Mouse (Mus musculus) forebrain, embryonic 13.5 days (tissue): Measurements from ENCODE around the gene Morn5. TPM values are rescaled to one million over a fixed set of nuclear protein-coding genes. Genes with fewer than 3 reads are reported as not detected.

Source experiments
- ATAC-seq: fragments of 200-750 bp; cut with Nextera tagmentation; 2 replicates; pipeline ENCODE4 v1.8.0; 2017
- H3K27ac ChIP-seq: fragments of 300-500 bp; sonication (generic); 2 replicates; pipeline ENCODE4 v1.5.1; 2015; ENCODE audit warnings: inconsistent platforms, mild to moderate bottlenecking, moderate library complexity
- H3K27me3 ChIP-seq: fragments of 300-500 bp; sonication (generic); 2 replicates; pipeline ENCODE4 v1.6.1; 2015; ENCODE audit warnings: mild to moderate bottlenecking, inconsistent platforms
- H3K36me3 ChIP-seq: fragments of 300-500 bp; sonication (generic); 2 replicates; pipeline ENCODE4 v1.6.1; 2015; ENCODE audit warnings: mild to moderate bottlenecking, inconsistent platforms; ENCODE audit not compliant: poor library complexity, severe bottlenecking
- H3K4me1 ChIP-seq: fragments of 300-500 bp; sonication (generic); 2 replicates; pipeline ENCODE4 v1.6.1; 2015; ENCODE audit warnings: inconsistent platforms
- H3K4me2 ChIP-seq: fragments of 300-500 bp; sonication (generic); 2 replicates; pipeline ENCODE4 v1.6.1; 2015; ENCODE audit warnings: inconsistent platforms, mild to moderate bottlenecking, moderate library complexity
- H3K4me3 ChIP-seq: fragments of 300-500 bp; sonication (generic); 2 replicates; pipeline ENCODE4 v1.5.1; 2015; ENCODE audit warnings: mild to moderate bottlenecking, inconsistent platforms
- H3K9ac ChIP-seq: fragments of 300-500 bp; sonication (generic); 2 replicates; pipeline ENCODE4 v1.6.1; 2015; ENCODE audit warnings: mild to moderate bottlenecking, inconsistent platforms
- H3K9me3 ChIP-seq: fragments of 300-500 bp; sonication (generic); replicated peaks from 2 replicates; pipeline ENCODE4 v1.6.1; 2016; ENCODE audit warnings: inconsistent platforms
- WGBS: fragments of 180-500 bp; shearing (Covaris S2); methylation state at CpG from one replicate; pipeline ENCODE4 v1.1.7; 2015; 5-methylcytosine and 5-hydroxymethylcytosine counted together
- polyA plus RNA-seq: library from polyadenylated mRNA; unstranded; fragments of >200 nt; fragmentation: Nextera tagmentation; extraction: Ambion mirVana; gene quantifications from 2 replicates; pipeline ENCODE4 v1.2.1, GENCODE M21; 2015

Gene Morn5
- polyA plus RNA-seq, 1 experiment from 2014 or later: 2.0 TPM

- Histone ChIP-seq H3K27me3 (peaks cover 100% of the 10 kb centered on the region), H3K36me3 (no peaks in the 10 kb centered on the region), H3K4me1 (peaks cover 6% of the 10 kb centered on the region; the same call in 1 of the 2 replicates), H3K4me2 (peak overlapping the region; percentile 64), H3K4me3 (peak overlapping the region; percentile 22), H3K9me3 (no peaks in the 10 kb centered on the region), H3K27ac (0 out of 2 replicates have a peak overlapping the region, but pooled peaks have one; percentile 15), H3K9ac (peak overlapping the region; percentile 9; the same call in 1 of the 2 replicates)
- 4% methylated on average over 5 of the region's 5 CpGs for WGBS
- ATAC-seq: no peak
Observed at GRCm38 (mm10) chr2:36098021-36098420, 48.8 kb downstream of the Morn5 start.

- Histone ChIP-seq H3K4me2 (peak overlapping the region; percentile 64), H3K27me3 (peaks cover 100% of the 10 kb centered on the region), H3K36me3 (no peaks in the 10 kb centered on the region), H3K9me3 (no peaks in the 10 kb centered on the region), H3K4me1 (peaks cover 23% of the 10 kb centered on the region), H3K27ac (no peak overlapping the region), H3K9ac (peak overlapping the region; percentile 34), H3K4me3 (peak overlapping the region; percentile 46)
- WGBS: 3% methylated on average over 6 of the region's 6 CpGs
- no peak for ATAC-seq
Observed at GRCm38 (mm10) chr2:36099739-36100138, 50.5 kb downstream of the Morn5 start.

- Histone ChIP-seq H3K4me3 (peak overlapping the region; percentile 46), H3K27ac (peak overlapping the region; percentile 94)
Observed at GRCm38 (mm10) chr2:36101866-36102558, 52.8 kb downstream of the Morn5 start.

GRCm38 (mm10) chr2:36102559-36102946 lies 53.3 kb downstream of the Morn5 start:
- H3K9me3 ChIP-seq: no peaks in the 10 kb centered on the region
- H3K27ac ChIP-seq: peak overlapping the region; percentile 94
- WGBS: under 1% methylated on average over 21 of the region's 21 CpGs
- peaks cover 31% of the 10 kb centered on the region for H3K4me1 ChIP-seq
- H3K36me3 ChIP-seq: no peaks in the 10 kb centered on the region
- H3K4me3 ChIP-seq: peak overlapping the region; percentile 46
- peaks cover 100% of the 10 kb centered on the region for H3K27me3 ChIP-seq
- peak overlapping the region; percentile 65 for H3K9ac ChIP-seq
- peak overlapping the region; percentile 64 for H3K4me2 ChIP-seq
- peak; percentile 20; the same call in 1 of the 2 replicates for ATAC-seq

More at GRCm38 (mm10) chr2:36101866-36102558, 52.8 kb downstream of the Morn5 start:
- peak overlapping the region; percentile 65 for H3K9ac ChIP-seq
- peaks cover 100% of the 10 kb centered on the region for H3K27me3 ChIP-seq
- no peak for ATAC-seq
- WGBS: 3% methylated on average over 28 of the region's 28 CpGs
- no peaks in the 10 kb centered on the region for H3K36me3 ChIP-seq
- H3K9me3 ChIP-seq: no peaks in the 10 kb centered on the region
- peak overlapping the region; percentile 64 for H3K4me2 ChIP-seq
- peaks cover 31% of the 10 kb centered on the region for H3K4me1 ChIP-seq

GRCm38 (mm10) chr2:36103069-36103554 lies 53.9 kb downstream of the Morn5 start:
- peaks cover 100% of the 10 kb centered on the region for H3K27me3 ChIP-seq
- H3K36me3 ChIP-seq: no peaks in the 10 kb centered on the region
- H3K27ac ChIP-seq: peak overlapping the region; percentile 94
- peak overlapping the region; percentile 64 for H3K4me2 ChIP-seq
- peak overlapping the region; percentile 65 for H3K9ac ChIP-seq
- 1% methylated on average over 21 of the region's 21 CpGs for WGBS
- peaks cover 31% of the 10 kb centered on the region for H3K4me1 ChIP-seq
- H3K9me3 ChIP-seq: no peaks in the 10 kb centered on the region
- no peak for ATAC-seq
- H3K4me3 ChIP-seq: peak overlapping the region; percentile 46

- Histone ChIP-seq H3K27ac (peak overlapping the region; percentile 94), H3K4me2 (peak overlapping the region; percentile 64), H3K4me3 (peak overlapping the region; percentile 46), H3K4me1 (peaks cover 31% of the 10 kb centered on the region), H3K27me3 (peaks cover 99% of the 10 kb centered on the region), H3K9me3 (no peaks in the 10 kb centered on the region), H3K9ac (peak overlapping the region; percentile 65), H3K36me3 (no peaks in the 10 kb centered on the region)
- WGBS: under 1% methylated on average over 38 of the region's 38 CpGs
- ATAC-seq: peak; percentile 50; the same call in 1 of the 2 replicates
Observed at GRCm38 (mm10) chr2:36103555-36104367, 54.5 kb downstream of the Morn5 start.

GRCm38 (mm10) chr2:36104436-36104955 lies 55.2 kb downstream of the Morn5 start:
- WGBS: under 1% methylated on average over 32 of the region's 32 CpGs
- no peaks in the 10 kb centered on the region for H3K36me3 ChIP-seq
- peaks cover 98% of the 10 kb centered on the region for H3K27me3 ChIP-seq
- peak overlapping the region; percentile 72 for H3K9ac ChIP-seq
- peak overlapping the region; percentile 94 for H3K27ac ChIP-seq
- peak; percentile 44; the same call in 1 of the 2 replicates for ATAC-seq
- H3K9me3 ChIP-seq: no peaks in the 10 kb centered on the region
- H3K4me1 ChIP-seq: peaks cover 31% of the 10 kb centered on the region
- peak overlapping the region; percentile 46 for H3K4me3 ChIP-seq
- peak overlapping the region; percentile 64 for H3K4me2 ChIP-seq

GRCm38 (mm10) chr2:36104956-36105741 lies 55.9 kb downstream of the Morn5 start, which contains the start of gene Lhx6:
TSS of gene Lhx6 (minus strand) at chr2:36105408.
- Histone ChIP-seq H3K9ac (peak within 1 kb of the TSS; percentile 72), H3K4me2 (peak within 1 kb of the TSS; percentile 64), H3K36me3 (no peaks in the 10 kb centered on the region), H3K27ac (peak within 1 kb of the TSS; percentile 94), H3K27me3 (peaks cover 98% of the 10 kb centered on the region), H3K4me3 (peak within 1 kb of the TSS; percentile 46), H3K9me3 (no peaks in the 10 kb centered on the region), H3K4me1 (peaks cover 31% of the 10 kb centered on the region)
- WGBS: under 1% methylated on average over 58 of the region's 58 CpGs
- peak; percentile 47 for ATAC-seq

- no peak overlapping the region for H3K4me3 ChIP-seq
- H3K27ac ChIP-seq: no peak overlapping the region
- no peak overlapping the region for H3K9ac ChIP-seq
- no peak overlapping the region for H3K4me2 ChIP-seq
- no peak for ATAC-seq
- peaks cover 84% of the 10 kb centered on the region for H3K27me3 ChIP-seq
- WGBS: 5% methylated on average over 7 of the region's 7 CpGs
- no peaks in the 10 kb centered on the region for H3K9me3 ChIP-seq
- peaks cover 19% of the 10 kb centered on the region for H3K4me1 ChIP-seq
- no peaks in the 10 kb centered on the region for H3K36me3 ChIP-seq
Observed at GRCm38 (mm10) chr2:36108615-36109014, 59.4 kb downstream of the Morn5 start.

- H3K27ac ChIP-seq: no peak overlapping the region
- H3K4me3 ChIP-seq: no peak overlapping the region
- H3K27me3 ChIP-seq: peaks cover 44% of the 10 kb centered on the region
- H3K36me3 ChIP-seq: peaks cover 22% of the 10 kb centered on the region
- ATAC-seq: no peak
- H3K9ac ChIP-seq: no peak overlapping the region
- WGBS: 82% methylated on average over 3 of the region's 3 CpGs
- no peaks in the 10 kb centered on the region for H3K4me1 ChIP-seq
- no peak overlapping the region for H3K4me2 ChIP-seq
- H3K9me3 ChIP-seq: no peaks in the 10 kb centered on the region
Observed at GRCm38 (mm10) chr2:36112632-36113031, 63.4 kb downstream of the Morn5 start.

GRCm38 (mm10) chr2:36126795-36127429 lies 77.7 kb downstream of the Morn5 start:
- Histone ChIP-seq H3K9me3 (no peaks in the 10 kb centered on the region), H3K4me1 (no peaks in the 10 kb centered on the region), H3K36me3 (peaks cover 84% of the 10 kb centered on the region), H3K4me3 (no peak overlapping the region), H3K9ac (no peak overlapping the region), H3K4me2 (no peak overlapping the region), H3K27ac (no peak overlapping the region), H3K27me3 (no peaks in the 10 kb centered on the region)
- ATAC-seq: no peak
- WGBS: 94% methylated on average over 9 of the region's 9 CpGs
